Mouse (Mus musculus) MEL (cell line): ENCODE results near the gene Otos. TPM values are rescaled to one million over a fixed set of nuclear protein-coding genes. Genes with fewer than 3 reads are reported as not detected.

ENCODE experiments used
- DNase-seq: peaks from one replicate; pipeline ENCODE4 v3.0.0; 2011; ENCODE audit warnings: low read depth, low spot score
- H3K27ac ChIP-seq: 2 replicates; pipeline ENCODE4 v1.5.1; 2012; ENCODE audit warnings: low read depth, mild to moderate bottlenecking, control low read depth, low read length, moderate library complexity; ENCODE audit not compliant: control insufficient read depth
- H3K27me3 ChIP-seq, 2 experiments: fragments of 150-350 bp in 1 of 2; sonication (generic) in 1 of 2; 2 replicates each; pipeline ENCODE4 v1.6.1; 2012; ENCODE audit warnings: low read length in 2 of 2, mild to moderate bottlenecking in 2 of 2, improper control_type of control experiment in 1 of 2, moderate library complexity in 1 of 2; ENCODE audit not compliant: insufficient read depth in 2 of 2, control insufficient read depth in 1 of 2
- H3K36me3 ChIP-seq, 2 experiments: 2 replicates each; pipeline ENCODE4 v1.6.1; 2012 to 2014; ENCODE audit warnings: low read length in 2 of 2, improper control_type of control experiment in 1 of 2, inconsistent platforms in 1 of 2, mild to moderate bottlenecking in 1 of 2; ENCODE audit not compliant: insufficient read depth in 2 of 2, control insufficient read depth in 1 of 2
- H3K4me1 ChIP-seq, 2 experiments: fragments of 150-350 bp in 1 of 2; sonication (generic) in 1 of 2; 2 replicates each; pipeline ENCODE4 v1.6.1; 2012; ENCODE audit warnings: low read length in 2 of 2, improper control_type of control experiment in 1 of 2, mild to moderate bottlenecking in 1 of 2; ENCODE audit not compliant: insufficient read depth in 2 of 2, control insufficient read depth in 1 of 2
- H3K4me3 ChIP-seq, 2 experiments: fragments of 150-350 bp in 1 of 2; sonication (generic) in 1 of 2; 2 replicates each; pipeline ENCODE4 v1.5.1; 2012; ENCODE audit warnings: low read depth in 2 of 2, low read length in 2 of 2, mild to moderate bottlenecking in 2 of 2, moderate library complexity in 2 of 2, control low read depth in 1 of 2, improper control_type of control experiment in 1 of 2; ENCODE audit not compliant: control insufficient read depth in 1 of 2, insufficient read depth in 1 of 2
- H3K79me2 ChIP-seq: 2 replicates; pipeline ENCODE4 v1.6.1; 2012; ENCODE audit warnings: mild to moderate bottlenecking, low read length, moderate library complexity; ENCODE audit not compliant: control insufficient read depth, poor library complexity, insufficient read depth
- H3K9ac ChIP-seq: 2 replicates; pipeline ENCODE4 v1.6.1; 2012; ENCODE audit warnings: low read depth, mild to moderate bottlenecking, control low read depth, low read length, moderate library complexity; ENCODE audit not compliant: control insufficient read depth, poor library complexity, severe bottlenecking
- H3K9me3 ChIP-seq: fragments of 150-350 bp; sonication (generic); replicated peaks from 2 replicates; pipeline ENCODE4 v1.6.1; 2012; ENCODE audit warnings: mild to moderate bottlenecking, low read length, improper control_type of control experiment, moderate library complexity; ENCODE audit not compliant: insufficient read depth
- ELF1 ChIP-seq: IDR thresholded peaks from 2 replicates; pipeline ENCODE4 v1.6.1; 2014; ENCODE audit warnings: low read depth, mild to moderate bottlenecking, inconsistent platforms, low read length, improper control_type of control experiment, moderate library complexity
- EP300 ChIP-seq, 2 experiments: IDR thresholded peaks; 2 replicates each; pipeline ENCODE4 v1.6.1; 2011; ENCODE audit warnings: improper control_type of control experiment in 2 of 2, low read length in 2 of 2, low read depth in 1 of 2, mild to moderate bottlenecking in 1 of 2
- ETS1 ChIP-seq: IDR thresholded peaks from 2 replicates; pipeline ENCODE4 v1.6.1; 2012; ENCODE audit warnings: low read depth, mild to moderate bottlenecking, inconsistent platforms, low read length, improper control_type of control experiment, moderate library complexity
- GATA1 ChIP-seq: IDR thresholded peaks from 2 replicates; pipeline ENCODE4 v1.6.1; 2011; ENCODE audit warnings: low read depth, low read length, improper control_type of control experiment
- HCFC1 ChIP-seq: IDR thresholded peaks from 2 replicates; pipeline ENCODE4 v1.6.1; 2012; ENCODE audit warnings: low read depth, mild to moderate bottlenecking, inconsistent platforms, low read length, improper control_type of control experiment, moderate library complexity
- KAT2A ChIP-seq: conservative IDR thresholded peaks from 2 replicates; pipeline ENCODE4 v1.6.1; 2012; ENCODE audit warnings: low read depth, low read length, improper control_type of control experiment, inconsistent platforms
- MAZ ChIP-seq: IDR thresholded peaks from 2 replicates; pipeline ENCODE4 v1.6.1; 2012; ENCODE audit warnings: low read depth, mild to moderate bottlenecking, inconsistent platforms, low read length, improper control_type of control experiment
- MYC ChIP-seq: IDR thresholded peaks from 2 replicates; pipeline ENCODE4 v1.6.1; 2011; ENCODE audit warnings: low read depth, mild to moderate bottlenecking, low read length, improper control_type of control experiment, moderate library complexity
- NELFE ChIP-seq: IDR thresholded peaks from 2 replicates; pipeline ENCODE4 v1.6.1; 2011; ENCODE audit warnings: low read depth, low read length, improper control_type of control experiment
- POLR2A ChIP-seq, 2 experiments: IDR thresholded peaks; 2 replicates each; pipeline ENCODE4 v1.6.1; 2011 to 2012; ENCODE audit warnings: low read length in 2 of 2, mild to moderate bottlenecking in 2 of 2, control low read depth in 1 of 2, improper control_type of control experiment in 1 of 2, low read depth in 1 of 2, moderate library complexity in 1 of 2; ENCODE audit not compliant: control insufficient read depth in 1 of 2, insufficient read depth in 1 of 2, poor library complexity in 1 of 2
- POLR2AphosphoS2 ChIP-seq: IDR thresholded peaks from 2 replicates; pipeline ENCODE4 v1.6.1; 2011; ENCODE audit warnings: low read length, improper control_type of control experiment
- POLR2AphosphoS5 ChIP-seq: IDR thresholded peaks from 2 replicates; pipeline ENCODE4 v1.6.1; 2012; ENCODE audit warnings: low read depth, borderline replicate concordance, mild to moderate bottlenecking, inconsistent platforms, low read length, moderate library complexity, mixed read lengths
- RAD21 ChIP-seq: IDR thresholded peaks from 2 replicates; pipeline ENCODE4 v1.6.1; 2011; ENCODE audit warnings: mild to moderate bottlenecking, low read depth, low read length, improper control_type of control experiment
- SMC3 ChIP-seq: IDR thresholded peaks from 2 replicates; pipeline ENCODE4 v1.6.1; 2011; ENCODE audit warnings: low read depth, low read length, improper control_type of control experiment
- TAL1 ChIP-seq: IDR thresholded peaks from 2 replicates; pipeline ENCODE4 v1.6.1; 2012; ENCODE audit warnings: mild to moderate bottlenecking, inconsistent platforms, low read length, moderate library complexity, mixed read lengths
- TBP ChIP-seq: IDR thresholded peaks from 2 replicates; pipeline ENCODE4 v1.8.0; 2011; ENCODE audit warnings: low read depth, low read length, improper control_type of control experiment
- TCF12 ChIP-seq: IDR thresholded peaks from 2 replicates; pipeline ENCODE4 v1.6.1; 2014; ENCODE audit warnings: low read depth, mild to moderate bottlenecking, inconsistent platforms, low read length, improper control_type of control experiment, moderate library complexity
- UBTF ChIP-seq: IDR thresholded peaks from 2 replicates; pipeline ENCODE4 v1.6.1; 2012; ENCODE audit warnings: low read depth, mild to moderate bottlenecking, inconsistent platforms, low read length, improper control_type of control experiment, moderate library complexity, borderline replicate concordance; ENCODE audit not compliant: insufficient read depth
- USF1 ChIP-seq: IDR thresholded peaks from 2 replicates; pipeline ENCODE4 v1.6.1; 2014; ENCODE audit warnings: low read depth, mild to moderate bottlenecking, inconsistent platforms, low read length, improper control_type of control experiment, moderate library complexity
- USF2 ChIP-seq, 2 experiments: IDR thresholded peaks; 2 replicates each; pipeline ENCODE4 v1.6.1; 2011 to 2012; ENCODE audit warnings: improper control_type of control experiment in 2 of 2, low read length in 2 of 2, borderline replicate concordance in 1 of 2, inconsistent platforms in 1 of 2, low read depth in 1 of 2, mild to moderate bottlenecking in 1 of 2; ENCODE audit not compliant: insufficient read depth in 1 of 2
- ZC3H11A ChIP-seq: IDR thresholded peaks from 2 replicates; pipeline ENCODE4 v1.6.1; 2012; ENCODE audit warnings: low read depth, mild to moderate bottlenecking, inconsistent platforms, low read length, improper control_type of control experiment
- ZNF384 ChIP-seq: IDR thresholded peaks from 2 replicates; pipeline ENCODE4 v1.6.1; 2012; ENCODE audit warnings: low read depth, mild to moderate bottlenecking, inconsistent platforms, low read length, improper control_type of control experiment
- polyA plus RNA-seq, 2 experiments: library from polyadenylated mRNA; stranded (reverse) in 1 of 2; unstranded in 1 of 2; fragments of >175 nt in 1 of 2; fragments of >200 nt in 1 of 2; gene quantifications; 2 replicates each; pipeline versions ENCODE4 v1.2.1 to v1.2.4; 2012; ENCODE audit warnings: low replicate concordance in 2 of 2, low read depth in 1 of 2; ENCODE audit not compliant: insufficient read length in 2 of 2, insufficient read depth in 1 of 2, missing spikeins in 1 of 2
- total RNA-seq: library from RNA; depleted of rRNA; stranded (reverse); fragments of 300-350 nt; gene quantifications from 2 replicates; pipeline ENCODE4 v1.2.3, GENCODE M21; 2012

Otos gene
- total and polyA plus RNA-seq, 3 experiments: 1.2 to 6.3 TPM; not detected in 1

GRCm38 (mm10) chr1:92651467-92651866, 2.8 kb upstream of the Otos start:
- DNase-seq: no peak
- no peak for TF ChIP-seq GATA1
- TF ChIP-seq ZC3H11A: no peak
- TF ChIP-seq TAL1: no peak
- TF ChIP-seq ELF1: no peak
- TF ChIP-seq MYC: no peak
- TF ChIP-seq UBTF: no peak
- no peak for TF ChIP-seq EP300 (IDR thresholded peaks at IDR 0.05; ENCODE audit: low read depth in 1 of 2, low read length in 2 of 2)
- TF ChIP-seq USF1: no peak
- TF ChIP-seq TCF12: no peak
- no peak for TF ChIP-seq ZNF384
- Histone ChIP-seq H3K36me3 (peaks cover 0 to 7% of the 10 kb centered on the region in 2 experiments; a peak in 2 of 4 replicates), H3K9ac (no peak overlapping the region), H3K27ac (no peak overlapping the region), H3K9me3 (no peaks in the 10 kb centered on the region), H3K27me3 (no peaks in the 10 kb centered on the region), H3K4me3 (no peak overlapping the region), H3K79me2 (no peaks in the 10 kb centered on the region; the same call in 1 of the 2 replicates), H3K4me1 (peaks cover 3 to 7% of the 10 kb centered on the region in 2 experiments)

- Histone ChIP-seq H3K4me1 (peaks cover 3 to 7% of the 10 kb centered on the region in 2 experiments), H3K4me3 (peak overlapping the region; percentile 53 to 64)
These were observed 444 bp downstream of the Otos start for GRCm38 (mm10) chr1:92648197-92648596.

More at GRCm38 (mm10) chr1:92648197-92648596, 444 bp downstream of the Otos start:
- Histone ChIP-seq H3K9ac (peak overlapping the region; percentile 65), H3K79me2 (no peaks in the 10 kb centered on the region; the same call in 1 of the 2 replicates), H3K36me3 (peaks cover 0 to 7% of the 10 kb centered on the region in 2 experiments; a peak in 2 of 4 replicates), H3K9me3 (no peaks in the 10 kb centered on the region), H3K27me3 (no peaks in the 10 kb centered on the region), H3K27ac (peak overlapping the region; percentile 84)
- peak; percentile 94 for DNase-seq
- TF ChIP-seq POLR2AphosphoS2 (peak; percentile 42; the same call in 1 of the 2 replicates), POLR2A (IDR thresholded peaks at IDR 0.05; ENCODE audit: control insufficient read depth in 1 of 2, insufficient read depth in 1 of 2, low read depth in 1 of 2, low read length in 2 of 2, poor library complexity in 1 of 2) (peak in 1 of 2 experiments; percentile 87; a peak in 2 of 4 replicates), USF1 (peak; percentile 92), NELFE (peak; percentile 72), KAT2A (no peak), ELF1 (peak; percentile 72), TBP (peak; percentile 79), HCFC1 (peak; percentile 54), EP300 (IDR thresholded peaks at IDR 0.05; ENCODE audit: low read depth in 1 of 2, low read length in 2 of 2) (no peak), ZC3H11A (no peak), ETS1 (no peak), UBTF (0 out of 2 replicates have a peak, but pooled peaks have one; percentile 63), RAD21 (no peak), MAZ (0 out of 2 replicates have a peak, but pooled peaks have one; percentile 5), SMC3 (no peak), TCF12 (0 out of 2 replicates have a peak, but pooled peaks have one; percentile 5), USF2 (IDR thresholded peaks at IDR 0.05; ENCODE audit: borderline replicate concordance in 1 of 2, insufficient read depth in 1 of 2, low read depth in 1 of 2, low read length in 2 of 2) (peak; percentile 53 to 60; a peak in 2 of 4 replicates), POLR2AphosphoS5 (peak; percentile 19; the same call in 1 of the 2 replicates)
- TF ChIP-seq, all 39 proteins: peak for 12
